Mouse (Mus musculus) CD4-positive helper T cell, adult 2 months (primary cell): ENCODE measurements around the gene Slco4a1.
A peak's percentile ranks its signal among the peaks of the same experiment; 100 is the strongest.

ENCODE experiments used
- DNase-seq: peaks from one replicate; pipeline ENCODE4 v3.0.0-alpha.2; 2012; ENCODE audit warnings: low read depth, missing footprints, low spot score

Gene Slco4a1

GRCm38 (mm10) chr2:180444957-180445785, 10.9 kb upstream of the Slco4a1 start:
- DNase-seq: peak; percentile 43

GRCm38 (mm10) chr2:180445962-180446361, 10.1 kb upstream of the Slco4a1 start:
- no peak for DNase-seq

- no peak for DNase-seq
These were observed 7.0 kb upstream of the Slco4a1 start for GRCm38 (mm10) chr2:180449007-180449406.

GRCm38 (mm10) chr2:180450529-180450928, 5.5 kb upstream of the Slco4a1 start:
- no peak for DNase-seq

- DNase-seq: no peak
These were observed 660 bp downstream of the Slco4a1 start for GRCm38 (mm10) chr2:180456705-180457104.

GRCm38 (mm10) chr2:180457680-180458079, 1.6 kb downstream of the Slco4a1 start:
- DNase-seq: no peak

GRCm38 (mm10) chr2:180459437-180459836, 3.4 kb downstream of the Slco4a1 start:
- DNase-seq: no peak

GRCm38 (mm10) chr2:180460801-180461200, 4.8 kb downstream of the Slco4a1 start:
- DNase-seq: no peak

- DNase-seq: no peak
These were observed 6.5 kb downstream of the Slco4a1 start for GRCm38 (mm10) chr2:180462593-180462992.

- DNase-seq: no peak
These were observed 10.5 kb downstream of the Slco4a1 start for GRCm38 (mm10) chr2:180466505-180466904.

- no peak for DNase-seq
These were observed 12.8 kb downstream of the Slco4a1 start for GRCm38 (mm10) chr2:180468871-180469270.

GRCm38 (mm10) chr2:180469768-180470167, 13.7 kb downstream of the Slco4a1 start:
- DNase-seq: no peak

GRCm38 (mm10) chr2:180472306-180473079, 16.4 kb downstream of the Slco4a1 start:
- DNase-seq: peak; percentile 42

- DNase-seq: peak; percentile 48
These were observed 17.0 kb downstream of the Slco4a1 start for GRCm38 (mm10) chr2:180473080-180473440.

- no peak for DNase-seq
These were observed 18.8 kb downstream of the Slco4a1 start for GRCm38 (mm10) chr2:180474864-180475263.

- DNase-seq: no peak
These were observed 26.2 kb downstream of the Slco4a1 start for GRCm38 (mm10) chr2:180482274-180482673.

- no peak for DNase-seq
These were observed 28.8 kb downstream of the Slco4a1 start for GRCm38 (mm10) chr2:180484882-180485281.

- no peak for DNase-seq
These were observed 29.3 kb downstream of the Slco4a1 start for GRCm38 (mm10) chr2:180485306-180485705.

GRCm38 (mm10) chr2:180488210-180488751, 32.2 kb downstream of the Slco4a1 start:
- DNase-seq: no peak

- DNase-seq: no peak
These were observed 39.9 kb downstream of the Slco4a1 start for GRCm38 (mm10) chr2:180495906-180496305.

GRCm38 (mm10) chr2:180499741-180500140, 43.7 kb downstream of the Slco4a1 start, which contains the start of gene Ntsr1:
TSS of gene Ntsr1 (plus strand) at chr2:180499976.
- no peak for DNase-seq

GRCm38 (mm10) chr2:180500726-180501125, 44.7 kb downstream of the Slco4a1 start:
- DNase-seq: no peak
